Mouse (Mus musculus) CH12.LX (cell line): ENCODE results near the gene Ncor2. TPM values are rescaled to one million over a fixed set of nuclear protein-coding genes. Genes with fewer than 3 reads are reported as not detected.

Source experiments
- DNase-seq: peaks from one replicate; pipeline ENCODE4 v3.0.0-alpha.2; 2013; ENCODE audit errors: extremely low read depth
- H3K27ac ChIP-seq: 2 replicates; pipeline ENCODE4 v1.5.1; 2012; ENCODE audit warnings: low read depth, mild to moderate bottlenecking, control low read depth, moderate library complexity; ENCODE audit not compliant: insufficient read depth
- H3K27me3 ChIP-seq: replicated peaks from 2 replicates; pipeline ENCODE3; 2012; ENCODE audit warnings: inconsistent platforms
- H3K36me3 ChIP-seq, 2 experiments: replicated peaks in 1 of 2; 2 replicates each; pipeline versions ENCODE3 to v1.6.1; 2012; ENCODE audit warnings: inconsistent platforms in 1 of 2, low read length in 1 of 2, mild to moderate bottlenecking in 1 of 2, mixed read lengths in 1 of 2, moderate library complexity in 1 of 2; ENCODE audit not compliant: control insufficient read depth in 1 of 2, insufficient read depth in 1 of 2
- H3K4me1 ChIP-seq, 2 experiments: 2 replicates each; pipeline ENCODE4 v1.6.1; 2012; ENCODE audit warnings: inconsistent platforms in 1 of 2, moderate library complexity in 1 of 2; ENCODE audit not compliant: insufficient read depth in 2 of 2, control insufficient read depth in 1 of 2
- H3K4me2 ChIP-seq: 2 replicates; pipeline ENCODE4 v1.6.1; 2012; ENCODE audit warnings: low read depth, mild to moderate bottlenecking, control low read depth; ENCODE audit not compliant: poor library complexity, insufficient read depth, severe bottlenecking
- H3K4me3 ChIP-seq, 3 experiments: fragments of 150-350 bp in 1 of 3; sonication (generic) in 1 of 3; replicated peaks in 1 of 3; 2 replicates each; pipeline versions ENCODE3 to v1.5.1; 2011 to 2012; ENCODE audit warnings: low read depth in 2 of 3, low read length in 2 of 3, mild to moderate bottlenecking in 2 of 3, moderate library complexity in 2 of 3, control low read depth in 1 of 3, improper control_type of control experiment in 1 of 3, inconsistent platforms in 1 of 3, mixed read lengths in 1 of 3; ENCODE audit not compliant: poor library complexity in 1 of 3
- H3K79me2 ChIP-seq: replicated peaks from 2 replicates; pipeline ENCODE4 v1.6.1; 2012; ENCODE audit warnings: mild to moderate bottlenecking, moderate library complexity; ENCODE audit not compliant: control insufficient read depth, poor library complexity, insufficient read depth, severe bottlenecking; ENCODE audit errors: extremely low read depth
- H3K9ac ChIP-seq: 2 replicates; pipeline ENCODE4 v1.6.1; 2012; ENCODE audit warnings: low read depth, mild to moderate bottlenecking, control low read depth, moderate library complexity; ENCODE audit not compliant: insufficient read depth
- H3K9me3 ChIP-seq: replicated peaks from 2 replicates; pipeline ENCODE3; 2012; ENCODE audit warnings: low read length, inconsistent platforms, mixed read lengths
- BHLHE40 ChIP-seq: IDR thresholded peaks from 2 replicates; pipeline ENCODE4 v1.6.1; 2011; ENCODE audit warnings: mild to moderate bottlenecking, low read depth, low read length, improper control_type of control experiment
- CHD2 ChIP-seq: IDR thresholded peaks from 2 replicates; pipeline ENCODE4 v1.6.1; 2011; ENCODE audit warnings: low read length, improper control_type of control experiment
- E2F4 ChIP-seq: IDR thresholded peaks from 2 replicates; pipeline ENCODE4 v1.6.1; 2011; ENCODE audit warnings: low read depth, low read length, improper control_type of control experiment; ENCODE audit not compliant: insufficient replicate concordance
- ELF1 ChIP-seq: IDR thresholded peaks from 2 replicates; pipeline ENCODE4 v1.6.1; 2014; ENCODE audit warnings: low read depth, mild to moderate bottlenecking, inconsistent platforms, low read length, improper control_type of control experiment
- EP300 ChIP-seq: IDR thresholded peaks from 2 replicates; pipeline ENCODE4 v1.6.1; 2011; ENCODE audit warnings: low read length, improper control_type of control experiment
- ETS1 ChIP-seq: conservative IDR thresholded peaks from 2 replicates; pipeline ENCODE4 v1.6.1; 2012; ENCODE audit warnings: low read depth, mild to moderate bottlenecking, inconsistent platforms, low read length, improper control_type of control experiment, moderate library complexity
- HCFC1 ChIP-seq: IDR thresholded peaks from 2 replicates; pipeline ENCODE4 v1.6.1; 2012; ENCODE audit warnings: low read depth, mild to moderate bottlenecking, inconsistent platforms, low read length, improper control_type of control experiment
- IRF4 ChIP-seq: IDR thresholded peaks from 2 replicates; pipeline ENCODE4 v1.6.1; 2014; ENCODE audit warnings: low read depth, mild to moderate bottlenecking, inconsistent platforms, low read length, improper control_type of control experiment
- JUN ChIP-seq: IDR thresholded peaks from 2 replicates; pipeline ENCODE4 v1.6.1; 2011; ENCODE audit warnings: low read depth, mild to moderate bottlenecking, low read length, improper control_type of control experiment, moderate library complexity; ENCODE audit not compliant: insufficient read depth
- JUND ChIP-seq: conservative IDR thresholded peaks from 2 replicates; pipeline ENCODE4 v1.6.1; 2011; ENCODE audit warnings: low read depth, low read length, improper control_type of control experiment
- MAFK ChIP-seq: IDR thresholded peaks from 2 replicates; pipeline ENCODE4 v1.6.1; 2011; ENCODE audit warnings: low read length, improper control_type of control experiment; ENCODE audit not compliant: insufficient replicate concordance
- MAX ChIP-seq: IDR thresholded peaks from 2 replicates; pipeline ENCODE4 v1.6.1; 2011; ENCODE audit warnings: low read length, improper control_type of control experiment
- MAZ ChIP-seq: IDR thresholded peaks from 2 replicates; pipeline ENCODE4 v1.6.1; 2012; ENCODE audit warnings: low read depth, mild to moderate bottlenecking, inconsistent platforms, low read length, improper control_type of control experiment, moderate library complexity
- MEF2A ChIP-seq: IDR thresholded peaks from 2 replicates; pipeline ENCODE4 v1.6.1; 2014; ENCODE audit warnings: low read depth, mild to moderate bottlenecking, inconsistent platforms, low read length, improper control_type of control experiment, borderline replicate concordance
- MXI1 ChIP-seq: IDR thresholded peaks from 2 replicates; pipeline ENCODE4 v1.6.1; 2011; ENCODE audit warnings: mild to moderate bottlenecking, low read depth, low read length, improper control_type of control experiment
- RAD21 ChIP-seq: IDR thresholded peaks from 2 replicates; pipeline ENCODE4 v1.6.1; 2011; ENCODE audit warnings: low read depth, mild to moderate bottlenecking, low read length, improper control_type of control experiment, moderate library complexity
- RCOR1 ChIP-seq: conservative IDR thresholded peaks from 2 replicates; pipeline ENCODE4 v1.6.1; 2012; ENCODE audit warnings: low read depth, mild to moderate bottlenecking, inconsistent platforms, low read length, improper control_type of control experiment
- SIN3A ChIP-seq: IDR thresholded peaks from 2 replicates; pipeline ENCODE4 v1.6.1; 2012; ENCODE audit warnings: low read length, improper control_type of control experiment, inconsistent platforms
- SMC3 ChIP-seq: IDR thresholded peaks from 2 replicates; pipeline ENCODE4 v1.6.1; 2011; ENCODE audit warnings: low read depth, low read length, improper control_type of control experiment
- TCF12 ChIP-seq: IDR thresholded peaks from 2 replicates; pipeline ENCODE4 v1.6.1; 2014; ENCODE audit warnings: low read depth, mild to moderate bottlenecking, inconsistent platforms, low read length, improper control_type of control experiment
- UBTF ChIP-seq: IDR thresholded peaks from 2 replicates; pipeline ENCODE4 v1.6.1; 2012; ENCODE audit warnings: low read depth, mild to moderate bottlenecking, inconsistent platforms, low read length, improper control_type of control experiment, moderate library complexity
- USF2 ChIP-seq: conservative IDR thresholded peaks from 2 replicates; pipeline ENCODE4 v1.6.1; 2011; ENCODE audit warnings: low read depth, low read length, improper control_type of control experiment
- ZC3H11A ChIP-seq: IDR thresholded peaks from 2 replicates; pipeline ENCODE4 v1.6.1; 2012; ENCODE audit warnings: low read depth, mild to moderate bottlenecking, inconsistent platforms, low read length, improper control_type of control experiment
- ZMIZ1 ChIP-seq: IDR thresholded peaks from 2 replicates; pipeline ENCODE4 v1.6.1; 2012; ENCODE audit warnings: low read depth, mild to moderate bottlenecking, inconsistent platforms, low read length, improper control_type of control experiment
- dilution Hi-C: fragments of 300-500 bp; cut with MboI; formaldehyde crosslinking; loops from 2 replicates; pipeline ENCODE4 v1.14.3; 2020; ENCODE audit warnings: low sequenced_read_pairs; ENCODE audit not compliant: extremely low pct_unique_long_range_greater_than_20kb, extremely low pct_ligation_motif_present
- in situ Hi-C: fragments of 300-500 bp; cut with MboI; formaldehyde crosslinking; loops from 3 replicates; pipeline ENCODE4 v1.14.3; 2019; ENCODE audit warnings: low sequenced_read_pairs, low pct_ligation_motif_present, low pct_unique_long_range_greater_than_20kb, mixed read lengths
- polyA plus RNA-seq: library from polyadenylated mRNA; unstranded; fragments of >175 nt; gene quantifications from 2 replicates; pipeline ENCODE4 v1.2.1, GENCODE M21; 2012; ENCODE audit warnings: low read depth; ENCODE audit not compliant: insufficient read length
- total RNA-seq, 2 experiments: library from RNA; depleted of rRNA; stranded (reverse); fragments of 300-350 nt in 1 of 2; fragments of >200 nt in 1 of 2; gene quantifications; 2 replicates each; pipeline ENCODE4 v1.2.3; 2012 to 2014

Ncor2 gene
- total and polyA plus RNA-seq, 3 experiments: 3.9 to 44.7 (median 10.8) TPM

- Histone ChIP-seq H3K27me3 (no peaks in the 10 kb centered on the region), H3K27ac (peak overlapping the region; percentile 63), H3K79me2 (no peaks in the 10 kb centered on the region), H3K9me3 (no peaks in the 10 kb centered on the region), H3K36me3 (peaks cover 21 to 88% of the 10 kb centered on the region in 2 experiments), H3K4me3 (no peak overlapping the region), H3K9ac (no peak overlapping the region), H3K4me1 (peaks cover 39 to 57% of the 10 kb centered on the region in 2 experiments), H3K4me2 (no peak overlapping the region)
- dilution Hi-C loops: no loop called here
- TF ChIP-seq RAD21: no peak
- TF ChIP-seq SIN3A: peak; percentile 57; the same call in 1 of the 2 replicates
- TF ChIP-seq ELF1: 0 out of 2 replicates have a peak, but pooled peaks have one; percentile 22
- TF ChIP-seq ZMIZ1: no peak
- no peak for TF ChIP-seq SMC3
- peak; percentile 36; the same call in 1 of the 2 replicates for TF ChIP-seq EP300
- 0 out of 2 replicates have a peak, but pooled peaks have one; percentile 14 for TF ChIP-seq MAZ
- no peak for TF ChIP-seq ZC3H11A
- TF ChIP-seq USF2: no peak
- TF ChIP-seq E2F4: no peak
- TF ChIP-seq BHLHE40: peak; percentile 71
- no peak for TF ChIP-seq CHD2
- peak; percentile 65; the same call in 1 of the 2 replicates for TF ChIP-seq MAFK
- TF ChIP-seq MAX: no peak
- TF ChIP-seq HCFC1: no peak
- no peak for TF ChIP-seq JUND
- TF ChIP-seq RCOR1: no peak; the same call in 1 of the 2 replicates
- peak; percentile 67 for TF ChIP-seq ETS1
- TF ChIP-seq UBTF: no peak
- peak; percentile 63; the same call in 1 of the 2 replicates for TF ChIP-seq IRF4
- TF ChIP-seq MXI1: no peak; the same call in 1 of the 2 replicates
- peak; percentile 94 for TF ChIP-seq MEF2A
- no peak for TF ChIP-seq JUN
- TF ChIP-seq TCF12: peak; percentile 72
- DNase-seq: peak; percentile 77
- in situ Hi-C loops: no loop called here
Measured at GRCm38 (mm10) chr5:125076183-125076582, 102.8 kb downstream of the Ncor2 start.
